Mouse (Mus musculus): ENCODE results near the gene Ptpa.

DNA sequence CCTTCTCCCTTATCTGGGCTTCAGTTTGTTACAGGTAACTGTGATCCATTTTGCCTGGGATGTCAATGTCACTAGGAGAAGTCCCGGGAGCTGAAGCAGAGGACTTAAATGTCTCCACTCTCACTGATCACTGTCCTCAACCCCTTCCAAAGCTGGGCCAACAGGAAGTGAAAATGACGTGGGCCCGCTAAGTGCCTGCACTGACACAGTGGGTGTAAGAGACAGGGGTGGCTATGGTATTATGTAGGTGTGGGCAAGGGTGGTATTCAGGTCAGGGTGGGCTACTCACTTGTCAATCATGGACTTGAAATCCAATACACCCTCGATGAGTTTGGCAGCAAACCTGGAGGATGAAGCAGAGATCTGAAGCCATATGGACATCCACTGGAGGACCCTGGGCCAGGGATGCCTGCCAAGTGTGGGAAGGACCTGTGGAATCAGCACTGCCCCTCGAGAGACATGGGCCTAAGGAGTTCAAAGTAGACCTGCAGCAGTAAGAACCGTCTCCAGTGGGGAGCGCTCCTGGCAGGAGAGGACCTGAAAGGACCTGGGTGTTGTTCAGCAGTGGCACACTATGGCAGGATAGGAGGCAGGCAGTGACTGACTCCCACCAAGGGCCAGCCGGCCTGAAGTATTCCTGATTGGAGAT is 7.3 kb upstream of the Ptpa start:
- TF ChIP-seq EP300 (IDR thresholded peaks at IDR 0.05) (no peak), CTCF (IDR thresholded peaks at IDR 0.05) (no peak)

Measured in lung, postnatal 0 days (tissue).